Comparison of ENCODE assay signal across 7 mouse cellular contexts in the genomic region with DNA sequence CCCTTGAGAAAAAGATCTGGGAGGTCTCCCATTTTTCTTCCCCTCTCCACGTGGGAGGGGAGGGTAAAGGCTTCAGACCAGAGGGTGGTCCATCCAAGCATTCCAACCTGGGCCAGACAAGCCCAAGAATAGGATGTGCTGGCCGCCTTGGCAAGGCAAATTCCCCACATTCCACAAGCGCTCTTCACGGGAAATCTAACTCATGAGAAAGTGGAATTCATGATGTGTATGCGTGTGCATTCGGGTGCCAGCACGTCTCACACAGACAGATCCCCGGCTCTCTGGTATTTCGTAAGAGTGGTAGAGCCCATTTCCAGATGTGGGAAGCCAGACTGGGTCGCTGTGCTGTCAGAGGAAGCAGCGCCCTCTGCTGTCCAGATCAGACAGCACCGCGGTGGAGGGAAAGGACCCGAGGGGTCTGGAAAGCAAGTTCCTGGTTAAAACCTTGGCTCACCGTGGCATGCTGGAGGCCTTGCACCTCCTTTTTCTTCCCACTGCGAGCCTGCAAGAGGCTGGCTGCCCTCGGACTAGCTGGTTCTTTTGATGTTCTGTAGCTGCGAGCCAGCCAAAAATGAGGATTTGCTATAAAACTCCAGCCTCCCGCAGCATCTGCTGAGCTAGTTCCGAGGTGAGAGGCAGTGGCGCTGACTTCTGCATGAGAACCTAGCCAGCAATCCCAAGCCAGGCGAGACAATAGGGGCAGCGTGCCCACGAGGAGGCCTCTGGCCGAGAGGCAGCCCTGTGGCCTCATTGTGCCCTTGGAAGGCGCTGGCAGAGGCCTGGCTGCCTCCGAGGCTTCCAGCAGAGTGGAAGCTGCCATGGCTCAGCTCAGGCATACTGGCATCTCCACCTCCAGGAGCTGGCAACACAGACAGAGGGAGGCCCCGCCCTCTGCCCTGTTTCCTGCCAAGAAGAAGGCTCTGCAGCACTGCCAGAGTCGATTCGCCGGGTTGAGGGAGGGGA.
A peak's percentile ranks its signal among the peaks of the same experiment; 100 is the strongest.
DNase-seq lines count a peak whose midpoint lies in the region; ATAC-seq lines count a peak whose summit lies in the region.

No protein-coding gene starts in this region.

- peak; percentile 96 for DNase-seq in adrenal gland, postnatal 14 days
- peak; percentile 97 for DNase-seq in embryonic facial prominence, embryonic 11.5 days (ENCODE audit: low spot score)
- peak; percentile 92 for DNase-seq in kidney, adult 11 months
- peak; percentile 98 for DNase-seq in limb, embryonic 10.5 days (ENCODE audit: low spot score)
- peak; percentile 62 for DNase-seq in spleen, adult 12 weeks (ENCODE audit: low spot score)

- no peaks in the 10 kb centered on the region for H3K9me3 ChIP-seq in embryonic facial prominence, embryonic 11.5 days (replicated peaks; ENCODE audit: control insufficient read depth, low read length)
- no peaks in the 10 kb centered on the region for H3K9me3 ChIP-seq in limb, embryonic 10.5 days (replicated peaks)
- no peaks in the 10 kb centered on the region for H3K9me3 ChIP-seq in midbrain, embryonic 13.5 days

- H3K4me3 ChIP-seq in embryonic facial prominence, embryonic 11.5 days (ENCODE audit: low read depth, low read length): peak overlapping the region; percentile 24
- H3K4me3 ChIP-seq in limb, embryonic 10.5 days: peak overlapping the region; percentile 56
- H3K4me3 ChIP-seq in midbrain, embryonic 13.5 days (replicated peaks): peak overlapping the region; percentile 37

- H3K27me3 ChIP-seq in embryonic facial prominence, embryonic 11.5 days (ENCODE audit: control insufficient read depth, insufficient read depth, low read length): no peaks in the 10 kb centered on the region
- H3K27me3 ChIP-seq in limb, embryonic 10.5 days (ENCODE audit: low read depth, poor library complexity, severe bottlenecking): peaks cover 15% of the 10 kb centered on the region; the same call in 1 of the 2 replicates
- no peaks in the 10 kb centered on the region for H3K27me3 ChIP-seq in midbrain, embryonic 13.5 days

- H3K9ac ChIP-seq in embryonic facial prominence, embryonic 11.5 days (replicated peaks; ENCODE audit: low read length): peak overlapping the region; percentile 68
- H3K9ac ChIP-seq in midbrain, embryonic 13.5 days (replicated peaks): peak overlapping the region; percentile 71

- peak overlapping the region; percentile 77 for H3K27ac ChIP-seq in embryonic facial prominence, embryonic 11.5 days (replicated peaks; ENCODE audit: low read depth, low read length)
- H3K27ac ChIP-seq in limb, embryonic 10.5 days: peak overlapping the region; percentile 94
- peak overlapping the region; percentile 97 for H3K27ac ChIP-seq in midbrain, embryonic 13.5 days

- H3K4me2 ChIP-seq in embryonic facial prominence, embryonic 11.5 days (ENCODE audit: low read depth, low read length): peak overlapping the region; percentile 77
- H3K4me2 ChIP-seq in midbrain, embryonic 13.5 days (replicated peaks): peak overlapping the region; percentile 60

- ATAC-seq in embryonic facial prominence, embryonic 11.5 days (replicated peaks; ENCODE audit: insufficient number of reproducible peaks, low FRiP score, low TSS enrichment, low read depth): peak; percentile 80
- peak; percentile 80 for ATAC-seq in granulocyte monocyte progenitor cell, adult 5-6 weeks (replicated peaks; ENCODE audit: poor library complexity, severe bottlenecking)
- ATAC-seq in midbrain, embryonic 13.5 days: peak; percentile 84

- under 1% methylated on average over 31 of the region's 31 CpGs for WGBS in embryonic facial prominence, embryonic 11.5 days
- WGBS in limb, embryonic 10.5 days: 2% methylated on average over 31 of the region's 31 CpGs
- 1% methylated on average over 31 of the region's 31 CpGs for WGBS in midbrain, embryonic 13.5 days

- H3K4me1 ChIP-seq in embryonic facial prominence, embryonic 11.5 days (ENCODE audit: control insufficient read depth, insufficient read depth, low read length): peaks cover 3% of the 10 kb centered on the region; the same call in 1 of the 2 replicates
- peaks cover 47% of the 10 kb centered on the region for H3K4me1 ChIP-seq in limb, embryonic 10.5 days
- H3K4me1 ChIP-seq in midbrain, embryonic 13.5 days (replicated peaks): peaks cover 54% of the 10 kb centered on the region

- H3K36me3 ChIP-seq in embryonic facial prominence, embryonic 11.5 days (replicated peaks; ENCODE audit: control insufficient read depth, insufficient read depth, low read depth, low read length): no peaks in the 10 kb centered on the region
- no peaks in the 10 kb centered on the region for H3K36me3 ChIP-seq in limb, embryonic 10.5 days
- no peaks in the 10 kb centered on the region for H3K36me3 ChIP-seq in midbrain, embryonic 13.5 days

Comparison
In these comparisons a context has a peak if more than half of its experiments do, and no peak if none do; other contexts are left out.
1. Peak in every context shown above with its lines: DNase-seq, ATAC-seq, H3K4me3 ChIP-seq and H3K27ac ChIP-seq.